Mouse (Mus musculus): ENCODE measurements around the gene Syt16. TPM values are rescaled to one million over a fixed set of nuclear protein-coding genes. Genes with fewer than 3 reads are reported as not detected.

The Syt16 gene
- polyA plus RNA-seq, 1 experiment: 0.02 TPM

DNA sequence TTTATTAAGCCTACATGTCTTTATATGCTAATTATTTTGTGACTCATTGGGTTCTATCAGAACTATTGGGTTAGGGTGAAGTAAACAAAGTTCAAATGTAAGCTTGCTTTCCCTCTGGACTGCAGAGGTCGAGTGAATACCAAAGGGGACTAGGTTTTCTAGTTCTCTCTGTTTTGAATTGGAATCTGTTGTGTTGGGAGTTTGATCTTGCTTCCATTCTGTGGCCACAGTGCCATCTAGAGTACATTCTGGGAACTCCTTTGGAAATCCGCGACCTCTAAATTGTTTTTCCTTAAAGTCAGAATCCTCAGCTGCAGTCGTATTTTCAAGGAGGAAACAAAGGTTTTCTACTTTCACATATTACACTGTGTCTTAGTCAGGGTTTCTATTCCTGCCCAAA is 296.2 kb downstream of the Syt16 start:
- H3K4me3 ChIP-seq (ENCODE audit: insufficient read depth, low read depth, low read length): no peak overlapping the region
- 3% methylated on average over 4 of the region's 4 CpGs for WGBS
- H3K4me1 ChIP-seq (ENCODE audit: control insufficient read depth, insufficient read depth, low read length): no peaks in the 10 kb centered on the region
- no peaks in the 10 kb centered on the region for H3K36me3 ChIP-seq (ENCODE audit: control insufficient read depth, insufficient read depth, low read length)
- peak; percentile 27 for DNase-seq
- no peaks in the 10 kb centered on the region; the same call in 1 of the 2 replicates for H3K27me3 ChIP-seq (replicated peaks; ENCODE audit: control insufficient read depth, insufficient read depth, low read length)
- H3K27ac ChIP-seq (ENCODE audit: insufficient read depth, low read depth, low read length): no peak overlapping the region
- TF ChIP-seq POLR2A (IDR thresholded peaks at IDR 0.05; ENCODE audit: low read depth, low read length) (no peak), CTCF (conservative IDR thresholded peaks at IDR 0.05; ENCODE audit: insufficient read depth, insufficient read length, low read depth, low read length) (0 out of 2 replicates have a peak, but pooled peaks have one; percentile 21)

DNA sequence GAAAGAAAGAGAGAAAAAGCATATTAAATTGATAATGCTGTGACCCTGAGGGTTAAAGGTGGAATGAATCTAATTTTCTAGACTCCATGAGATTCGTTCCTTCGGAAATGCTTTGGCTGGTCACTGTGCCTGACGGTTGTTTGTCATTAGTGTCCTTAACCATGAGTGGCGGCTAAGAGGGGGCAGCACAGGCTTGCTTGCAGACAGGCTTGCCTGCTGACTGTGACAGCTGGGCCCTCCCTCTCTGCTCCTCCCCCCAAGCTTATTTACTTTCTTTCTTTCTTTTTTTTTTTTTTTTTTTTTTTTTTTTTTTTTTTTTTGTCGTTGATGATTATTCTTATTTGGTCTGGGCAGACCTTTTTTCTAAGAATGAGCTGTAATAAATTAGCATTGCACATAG is 298.9 kb downstream of the Syt16 start:
- Histone ChIP-seq H3K27ac (ENCODE audit: insufficient read depth, low read depth, low read length) (no peak overlapping the region), H3K4me3 (ENCODE audit: insufficient read depth, low read depth, low read length) (no peak overlapping the region), H3K27me3 (replicated peaks; ENCODE audit: control insufficient read depth, insufficient read depth, low read length) (no peaks in the 10 kb centered on the region), H3K36me3 (ENCODE audit: control insufficient read depth, insufficient read depth, low read length) (no peaks in the 10 kb centered on the region), H3K4me1 (ENCODE audit: control insufficient read depth, insufficient read depth, low read length) (no peaks in the 10 kb centered on the region)
- 49% methylated on average over 5 of the region's 5 CpGs for WGBS
- TF ChIP-seq CTCF (conservative IDR thresholded peaks at IDR 0.05; ENCODE audit: insufficient read depth, insufficient read length, low read depth, low read length) (no peak), POLR2A (IDR thresholded peaks at IDR 0.05; ENCODE audit: low read depth, low read length) (no peak)
- DNase-seq: no peak

GRCm38 (mm10) chr12:74301559-74301958 is 304.1 kb downstream of the Syt16 start:
- no peak for DNase-seq
- 77% methylated on average over 6 of the region's 6 CpGs for WGBS

DNA sequence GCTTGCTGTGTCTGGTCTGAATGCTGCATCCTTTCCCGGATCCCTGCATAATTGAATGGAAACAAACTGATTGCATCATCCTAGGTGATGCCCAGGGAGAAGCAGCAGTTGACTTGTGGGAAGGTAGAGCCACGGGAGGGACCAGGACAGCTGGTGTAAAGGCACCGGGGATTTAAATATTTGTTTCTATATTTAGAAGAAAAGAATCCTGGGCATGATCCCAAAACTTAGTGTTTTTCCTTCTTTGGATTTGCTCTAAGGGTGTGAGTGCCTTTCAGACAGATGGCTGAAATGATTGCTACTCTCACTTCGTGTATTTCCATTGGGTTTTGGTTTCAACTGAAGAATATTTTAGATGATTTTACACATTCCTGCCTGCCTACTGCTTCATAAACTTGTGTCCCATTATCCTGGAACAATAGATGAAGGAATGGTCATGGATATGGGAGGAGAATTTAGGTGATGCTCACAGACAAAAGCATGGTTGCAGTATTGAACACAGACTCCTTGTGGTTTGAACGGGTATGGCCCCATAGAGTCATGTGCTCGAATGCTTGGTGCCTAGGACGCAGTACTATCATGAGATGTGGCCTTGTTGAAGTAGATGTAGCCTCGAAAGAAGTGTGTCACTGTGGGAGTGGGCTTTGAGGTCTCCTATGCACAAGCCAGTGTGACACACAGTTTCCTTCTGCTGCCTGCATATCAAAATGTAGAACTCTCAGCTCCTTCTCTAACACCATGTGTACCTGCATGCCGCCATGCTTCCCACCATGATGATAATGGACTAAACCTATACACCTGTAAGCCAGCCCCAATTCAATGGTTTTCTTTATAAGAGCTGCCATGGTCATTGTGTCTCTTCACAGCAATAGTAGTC is 306.2 kb downstream of the Syt16 start:
- no peak for DNase-seq

More at GRCm38 (mm10) chr12:74301559-74301958, 304.1 kb downstream of the Syt16 start:
- Histone ChIP-seq H3K27ac (ENCODE audit: insufficient read depth, low read depth, low read length) (no peak overlapping the region), H3K4me3 (ENCODE audit: insufficient read depth, low read depth, low read length) (no peak overlapping the region), H3K4me1 (ENCODE audit: control insufficient read depth, insufficient read depth, low read length) (no peaks in the 10 kb centered on the region), H3K36me3 (ENCODE audit: control insufficient read depth, insufficient read depth, low read length) (no peaks in the 10 kb centered on the region), H3K27me3 (replicated peaks; ENCODE audit: control insufficient read depth, insufficient read depth, low read length) (no peaks in the 10 kb centered on the region)
- TF ChIP-seq POLR2A (IDR thresholded peaks at IDR 0.05; ENCODE audit: low read depth, low read length) (no peak), CTCF (conservative IDR thresholded peaks at IDR 0.05; ENCODE audit: insufficient read depth, insufficient read length, low read depth, low read length) (no peak)

GRCm38 (mm10) chr12:74312611-74313010 is 315.1 kb downstream of the Syt16 start:
- no peaks in the 10 kb centered on the region for H3K27me3 ChIP-seq (replicated peaks; ENCODE audit: control insufficient read depth, insufficient read depth, low read length)
- H3K27ac ChIP-seq (ENCODE audit: insufficient read depth, low read depth, low read length): no peak overlapping the region
- no peaks in the 10 kb centered on the region for H3K36me3 ChIP-seq (ENCODE audit: control insufficient read depth, insufficient read depth, low read length)
- TF ChIP-seq POLR2A (IDR thresholded peaks at IDR 0.05; ENCODE audit: low read depth, low read length) (no peak), CTCF (conservative IDR thresholded peaks at IDR 0.05; ENCODE audit: insufficient read depth, insufficient read length, low read depth, low read length) (no peak)
- H3K4me3 ChIP-seq (ENCODE audit: insufficient read depth, low read depth, low read length): no peak overlapping the region
- H3K4me1 ChIP-seq (ENCODE audit: control insufficient read depth, insufficient read depth, low read length): no peaks in the 10 kb centered on the region
- DNase-seq: no peak
- WGBS: 93% methylated on average over 3 of the region's 3 CpGs

More for the DNA sequence above, 306.2 kb downstream of the Syt16 start:
- no peaks in the 10 kb centered on the region for H3K36me3 ChIP-seq (ENCODE audit: control insufficient read depth, insufficient read depth, low read length)
- H3K4me3 ChIP-seq (ENCODE audit: insufficient read depth, low read depth, low read length): no peak overlapping the region
- H3K4me1 ChIP-seq (ENCODE audit: control insufficient read depth, insufficient read depth, low read length): no peaks in the 10 kb centered on the region
- 71% methylated on average over 9 of the region's 9 CpGs for WGBS
- no peak for TF ChIP-seq POLR2A (IDR thresholded peaks at IDR 0.05; ENCODE audit: low read depth, low read length)
- H3K27ac ChIP-seq (ENCODE audit: insufficient read depth, low read depth, low read length): no peak overlapping the region
- H3K27me3 ChIP-seq (replicated peaks; ENCODE audit: control insufficient read depth, insufficient read depth, low read length): no peaks in the 10 kb centered on the region

DNA sequence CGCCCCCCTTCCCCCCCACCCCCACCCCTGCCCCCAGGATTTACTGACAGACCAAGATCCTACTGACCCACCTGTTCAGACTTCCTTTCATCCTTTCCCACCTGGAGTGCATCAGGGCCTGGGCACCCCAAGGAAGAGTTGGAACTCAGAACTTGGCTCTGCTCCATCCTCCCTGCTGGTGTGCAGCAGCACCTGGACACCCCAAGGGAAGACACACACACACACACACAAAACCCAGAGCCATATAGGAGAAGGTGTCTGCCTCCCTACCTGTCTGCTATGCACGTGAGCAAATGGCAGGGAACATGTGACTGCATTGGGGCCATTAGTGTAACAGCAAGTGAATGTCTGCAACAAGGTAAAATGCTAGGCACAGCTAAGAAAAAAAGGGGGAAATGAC is 317.8 kb downstream of the Syt16 start:
- Histone ChIP-seq H3K27me3 (replicated peaks; ENCODE audit: control insufficient read depth, insufficient read depth, low read length) (no peaks in the 10 kb centered on the region), H3K27ac (ENCODE audit: insufficient read depth, low read depth, low read length) (no peak overlapping the region), H3K36me3 (ENCODE audit: control insufficient read depth, insufficient read depth, low read length) (no peaks in the 10 kb centered on the region), H3K4me3 (ENCODE audit: insufficient read depth, low read depth, low read length) (no peak overlapping the region), H3K4me1 (ENCODE audit: control insufficient read depth, insufficient read depth, low read length) (no peaks in the 10 kb centered on the region)
- no peak for DNase-seq
- 56% methylated on average over 2 of the region's 2 CpGs for WGBS
- TF ChIP-seq CTCF (conservative IDR thresholded peaks at IDR 0.05; ENCODE audit: insufficient read depth, insufficient read length, low read depth, low read length) (no peak), POLR2A (IDR thresholded peaks at IDR 0.05; ENCODE audit: low read depth, low read length) (no peak)

GRCm38 (mm10) chr12:74316344-74316973 is 319.0 kb downstream of the Syt16 start, which contains the start of gene Gm11042:
Gene Gm11042, minus strand, starts transcription at chr12:74316394.
- no peak for DNase-seq
- TF ChIP-seq POLR2A (IDR thresholded peaks at IDR 0.05; ENCODE audit: low read depth, low read length) (no peak), CTCF (conservative IDR thresholded peaks at IDR 0.05; ENCODE audit: insufficient read depth, insufficient read length, low read depth, low read length) (no peak)
- Histone ChIP-seq H3K36me3 (ENCODE audit: control insufficient read depth, insufficient read depth, low read length) (no peaks in the 10 kb centered on the region), H3K27me3 (replicated peaks; ENCODE audit: control insufficient read depth, insufficient read depth, low read length) (no peaks in the 10 kb centered on the region), H3K27ac (ENCODE audit: insufficient read depth, low read depth, low read length) (no peak within 1 kb of the TSS), H3K4me3 (ENCODE audit: insufficient read depth, low read depth, low read length) (peak within 1 kb of the TSS; percentile 40), H3K4me1 (ENCODE audit: control insufficient read depth, insufficient read depth, low read length) (no peaks in the 10 kb centered on the region)
- 24% methylated on average over 18 of the region's 18 CpGs for WGBS

Measured in kidney, adult 2 months (tissue).